Mouse (Mus musculus) ES-E14 (cell line): ENCODE measurements around the gene Igsf21.

Source experiments
- CHD2 ChIP-seq: IDR thresholded peaks from 2 replicates; pipeline ENCODE4 v1.6.1; 2014; ENCODE audit warnings: mild to moderate bottlenecking, low read depth, low read length, inconsistent platforms
- HCFC1 ChIP-seq: IDR thresholded peaks from 2 replicates; pipeline ENCODE4 v1.6.1; 2012; ENCODE audit warnings: low read length, inconsistent platforms, borderline replicate concordance; ENCODE audit not compliant: insufficient read depth
- MAFK ChIP-seq: IDR thresholded peaks from 2 replicates; pipeline ENCODE4 v1.6.1; 2014; ENCODE audit warnings: mild to moderate bottlenecking, low read depth, low read length, inconsistent platforms; ENCODE audit not compliant: insufficient read depth
- ZC3H11A ChIP-seq: IDR thresholded peaks from 2 replicates; pipeline ENCODE4 v1.6.1; 2012; ENCODE audit warnings: low read depth, mild to moderate bottlenecking, inconsistent platforms, low read length, borderline replicate concordance
- ZNF384 ChIP-seq: IDR thresholded peaks from 2 replicates; pipeline ENCODE4 v1.6.1; 2012; ENCODE audit warnings: low read depth, low read length, inconsistent platforms

DNA sequence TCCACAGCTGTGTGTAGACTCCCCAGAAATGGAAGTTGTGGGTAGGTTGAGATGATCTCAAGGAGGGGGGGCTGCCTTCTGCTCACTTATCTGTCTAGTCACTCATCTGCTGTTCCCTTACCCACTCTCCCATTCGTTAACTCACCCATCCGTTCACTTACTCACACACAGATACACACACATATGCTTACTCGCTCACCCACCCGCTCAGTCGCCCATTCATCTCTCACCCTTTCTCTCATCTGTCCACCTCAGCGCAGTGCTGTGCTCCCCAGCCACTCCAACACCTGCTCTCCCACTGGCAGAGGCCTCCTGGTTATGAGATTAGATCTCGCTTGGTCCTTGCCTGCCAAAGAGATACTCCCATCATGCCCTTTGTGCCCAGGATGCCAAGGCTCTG lies 22.1 kb downstream of the Igsf21 start:
- TF ChIP-seq MAFK, result no peak
- no peak for TF ChIP-seq HCFC1
- no peak for TF ChIP-seq ZNF384
- TF ChIP-seq CHD2, result no peak
- no peak for TF ChIP-seq ZC3H11A
